Mouse (Mus musculus): Measurements from ENCODE around the gene Dnmt1.

Dnmt1 gene

GRCm38 (mm10) chr9:20946066-20946880 lies 13.4 kb downstream of the Dnmt1 start:
- no peak for ATAC-seq (ENCODE audit: insufficient number of reproducible peaks, low FRiP score, low TSS enrichment)

GRCm38 (mm10) chr9:20944697-20945370 lies 14.9 kb downstream of the Dnmt1 start:
- no peak for ATAC-seq (ENCODE audit: insufficient number of reproducible peaks, low FRiP score, low TSS enrichment)

- no peak for ATAC-seq (ENCODE audit: insufficient number of reproducible peaks, low FRiP score, low TSS enrichment)
Observed at GRCm38 (mm10) chr9:20943911-20944310, 15.8 kb downstream of the Dnmt1 start.

- ATAC-seq (ENCODE audit: insufficient number of reproducible peaks, low FRiP score, low TSS enrichment), result no peak
Observed at GRCm38 (mm10) chr9:20943396-20943795, 16.3 kb downstream of the Dnmt1 start.

- ATAC-seq (ENCODE audit: insufficient number of reproducible peaks, low FRiP score, low TSS enrichment), result no peak
Observed at GRCm38 (mm10) chr9:20923258-20923657, 36.4 kb downstream of the Dnmt1 start.

- no peak for ATAC-seq (ENCODE audit: insufficient number of reproducible peaks, low FRiP score, low TSS enrichment)
Observed at GRCm38 (mm10) chr9:20916160-20916559, 43.5 kb downstream of the Dnmt1 start.

GRCm38 (mm10) chr9:20909948-20910347 lies 49.7 kb downstream of the Dnmt1 start:
- ATAC-seq (ENCODE audit: insufficient number of reproducible peaks, low FRiP score, low TSS enrichment), result no peak

GRCm38 (mm10) chr9:20902174-20902491 lies 57.6 kb downstream of the Dnmt1 start:
- no peak for ATAC-seq (ENCODE audit: insufficient number of reproducible peaks, low FRiP score, low TSS enrichment)

GRCm38 (mm10) chr9:20901466-20902173 lies 58.1 kb downstream of the Dnmt1 start:
- ATAC-seq (ENCODE audit: insufficient number of reproducible peaks, low FRiP score, low TSS enrichment), result no peak

- ATAC-seq (ENCODE audit: insufficient number of reproducible peaks, low FRiP score, low TSS enrichment), result peak; percentile 67; the same call in 1 of the 2 replicates
Observed at GRCm38 (mm10) chr9:20898511-20899073, 61.1 kb downstream of the Dnmt1 start, which contains the start of gene Eif3g. TSS of gene Eif3g (minus strand) at chr9:20898623.

- ATAC-seq (ENCODE audit: insufficient number of reproducible peaks, low FRiP score, low TSS enrichment), result peak; percentile 46; the same call in 1 of the 2 replicates
Observed at GRCm38 (mm10) chr9:20897736-20898510, 61.8 kb downstream of the Dnmt1 start.

- no peak for ATAC-seq (ENCODE audit: insufficient number of reproducible peaks, low FRiP score, low TSS enrichment)
Observed at GRCm38 (mm10) chr9:20895382-20895781, 64.3 kb downstream of the Dnmt1 start.

- ATAC-seq (ENCODE audit: insufficient number of reproducible peaks, low FRiP score, low TSS enrichment), result no peak
Observed at GRCm38 (mm10) chr9:20894629-20895028, 65.1 kb downstream of the Dnmt1 start.

GRCm38 (mm10) chr9:20893590-20894343 lies 65.9 kb downstream of the Dnmt1 start:
- no peak for ATAC-seq (ENCODE audit: insufficient number of reproducible peaks, low FRiP score, low TSS enrichment)

GRCm38 (mm10) chr9:20893069-20893468 lies 66.6 kb downstream of the Dnmt1 start:
- no peak for ATAC-seq (ENCODE audit: insufficient number of reproducible peaks, low FRiP score, low TSS enrichment)

- no peak for ATAC-seq (ENCODE audit: insufficient number of reproducible peaks, low FRiP score, low TSS enrichment)
Observed at GRCm38 (mm10) chr9:20892104-20892653, 67.5 kb downstream of the Dnmt1 start.

GRCm38 (mm10) chr9:20891339-20892103 lies 68.2 kb downstream of the Dnmt1 start:
- no peak for ATAC-seq (ENCODE audit: insufficient number of reproducible peaks, low FRiP score, low TSS enrichment)

- ATAC-seq (ENCODE audit: insufficient number of reproducible peaks, low FRiP score, low TSS enrichment), result no peak
Observed at GRCm38 (mm10) chr9:20890411-20890810, 69.3 kb downstream of the Dnmt1 start.
